Mouse (Mus musculus): ENCODE data around the gene March7. TPM values are rescaled to one million over a fixed set of nuclear protein-coding genes. Genes with fewer than 3 reads are reported as not detected.

Gene March7
- 100 to 1,000 TPM; 101 to 104 TPM for polyA plus RNA-seq (2017; shearing (Covaris generic))

GRCm38 (mm10) chr2:60209703-60210651, at the start of gene March7, which contains the start of gene Baz2b:
March7 (plus strand) TSS chr2:60209887.
Baz2b (minus strand) TSS chr2:60209839.
- peak; percentile 78 for ATAC-seq

- ATAC-seq: no peak
Measured at GRCm38 (mm10) chr2:60163744-60164143, 45.9 kb upstream of the March7 start.

- ATAC-seq: peak; percentile 53
Measured at GRCm38 (mm10) chr2:60165679-60166078, 44.0 kb upstream of the March7 start.

GRCm38 (mm10) chr2:60166878-60167277, 42.8 kb upstream of the March7 start:
- no peak for ATAC-seq

GRCm38 (mm10) chr2:60171786-60172530, 37.7 kb upstream of the March7 start:
- ATAC-seq: no peak

GRCm38 (mm10) chr2:60172531-60172914, 37.2 kb upstream of the March7 start:
- ATAC-seq: no peak

GRCm38 (mm10) chr2:60173190-60173589, 36.5 kb upstream of the March7 start:
- ATAC-seq: no peak

- no peak for ATAC-seq
Measured at GRCm38 (mm10) chr2:60173595-60173994, 36.1 kb upstream of the March7 start.

- ATAC-seq: no peak
Measured at GRCm38 (mm10) chr2:60175078-60175477, 34.6 kb upstream of the March7 start.

- no peak for ATAC-seq
Measured at GRCm38 (mm10) chr2:60176087-60176486, 33.6 kb upstream of the March7 start.

GRCm38 (mm10) chr2:60177490-60177889, 32.2 kb upstream of the March7 start:
- ATAC-seq: no peak

- no peak for ATAC-seq
Measured at GRCm38 (mm10) chr2:60181696-60182095, 28.0 kb upstream of the March7 start.

- ATAC-seq: no peak
Measured at GRCm38 (mm10) chr2:60196841-60197240, 12.8 kb upstream of the March7 start.

- ATAC-seq: peak; percentile 37
Measured at GRCm38 (mm10) chr2:60200051-60200562, 9.6 kb upstream of the March7 start.

- no peak for ATAC-seq
Measured at GRCm38 (mm10) chr2:60200667-60201066, 9.0 kb upstream of the March7 start.

GRCm38 (mm10) chr2:60202900-60203530, 6.7 kb upstream of the March7 start:
- ATAC-seq: no peak

- no peak for ATAC-seq
Measured at GRCm38 (mm10) chr2:60203733-60204132, 6.0 kb upstream of the March7 start.

- peak; percentile 26 for ATAC-seq
Measured at GRCm38 (mm10) chr2:60204162-60204561, 5.5 kb upstream of the March7 start.

- ATAC-seq: no peak
Measured at GRCm38 (mm10) chr2:60205795-60206194, 3.9 kb upstream of the March7 start.

GRCm38 (mm10) chr2:60209122-60209611, 520 bp upstream of the March7 start:
- ATAC-seq: peak; percentile 32

- no peak for ATAC-seq
Measured at GRCm38 (mm10) chr2:60210821-60211220, 1.1 kb downstream of the March7 start.

GRCm38 (mm10) chr2:60212488-60212887, 2.8 kb downstream of the March7 start:
- ATAC-seq: no peak

GRCm38 (mm10) chr2:60214683-60215082, 5.0 kb downstream of the March7 start:
- no peak for ATAC-seq

All from CD4-positive, CD25-positive, alpha-beta regulatory T cell, adult 4 months (primary cell).